22 mouse cellular contexts compared by ENCODE assay signal in the genomic region with DNA sequence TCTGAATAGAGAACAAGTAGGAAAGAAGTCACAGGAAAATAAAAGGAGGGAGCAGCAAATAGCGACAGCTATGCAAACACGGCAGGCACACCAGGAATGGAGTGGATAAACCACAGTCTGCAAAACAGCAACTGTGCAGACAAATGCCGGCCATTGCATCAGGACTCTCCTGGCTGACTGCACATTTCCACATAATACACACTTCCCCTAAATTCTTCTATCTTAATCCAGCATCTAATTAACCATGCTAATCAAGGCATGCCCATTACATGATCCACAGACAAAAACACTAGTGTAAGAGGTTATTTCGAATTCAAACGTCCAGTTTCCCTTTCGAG.
DNase-seq lines count a peak whose midpoint lies in the region; ATAC-seq and TF ChIP-seq lines count a peak whose summit lies in the region.
"Had no signal": no experiment of that assay in that cellular context is flagged by ENCODE, and none has a peak within 500 bp of the region (broad histone marks: within the 10 kb centered on the region; RNA-seq: fewer than 3 reads in every experiment).

No protein-coding gene starts in this region.

- in situ Hi-C loops in CH12.LX (cut with MboI; ENCODE audit: low pct_ligation_motif_present, low pct_unique_long_range_greater_than_20kb, low sequenced_read_pairs) = no loop called here

- no peak for TF ChIP-seq EP300 in CH12.LX (IDR thresholded peaks at IDR 0.05; ENCODE audit: low read length)

- no peak for ATAC-seq in forebrain, embryonic 15.5 days (replicated peaks)
- ATAC-seq in forebrain, embryonic 16.5 days = no peak
- no peak for ATAC-seq in heart, embryonic 16.5 days (replicated peaks; ENCODE audit: extremely low read depth, insufficient read depth, low FRiP score)
- ATAC-seq in midbrain, embryonic 12.5 days (ENCODE audit: low FRiP score, low read depth) = no peak
- ATAC-seq: intestine, postnatal 0 days had no signal

- dilution Hi-C loops in CH12.LX (cut with MboI; ENCODE audit: extremely low pct_ligation_motif_present, extremely low pct_unique_long_range_greater_than_20kb, low sequenced_read_pairs) = no loop called here

- 22% methylated on average over 6 of the region's 6 CpGs for WGBS in forebrain, embryonic 15.5 days
- 14% methylated on average over 6 of the region's 6 CpGs for WGBS in forebrain, embryonic 16.5 days
- 53% methylated on average over 6 of the region's 6 CpGs for WGBS in heart, embryonic 16.5 days
- WGBS in midbrain, embryonic 12.5 days = 61% methylated on average over 6 of the region's 6 CpGs

- H3K9ac ChIP-seq in forebrain, embryonic 15.5 days (replicated peaks) = no peak overlapping the region
- H3K9ac ChIP-seq in forebrain, embryonic 16.5 days (replicated peaks; ENCODE audit: low read depth, low read length) = no peak overlapping the region
- no peak overlapping the region for H3K9ac ChIP-seq in heart, embryonic 16.5 days (ENCODE audit: low read length)
- H3K9ac ChIP-seq in CH12.LX (ENCODE audit: insufficient read depth, low read depth) = no peak overlapping the region
- H3K9ac ChIP-seq in midbrain, embryonic 12.5 days (replicated peaks) = no peak overlapping the region
- H3K9ac ChIP-seq: embryonic facial prominence, embryonic 15.5 days; neural tube, embryonic 15.5 days had no signal

- TF ChIP-seq POLR2A in CH12.LX (IDR thresholded peaks at IDR 0.05; ENCODE audit: low read depth, low read length) = no peak

- H3K4me2 ChIP-seq in forebrain, embryonic 15.5 days (replicated peaks) = 0 out of 2 replicates have a peak overlapping the region, but pooled peaks have one; percentile 10
- no peak overlapping the region; the same call in 1 of the 2 replicates for H3K4me2 ChIP-seq in forebrain, embryonic 16.5 days (ENCODE audit: low read length)
- peak overlapping the region; percentile 37 for H3K4me2 ChIP-seq in heart, embryonic 16.5 days (ENCODE audit: low read depth, low read length)
- H3K4me2 ChIP-seq in CH12.LX (ENCODE audit: insufficient read depth, low read depth, poor library complexity, severe bottlenecking) = peak overlapping the region; percentile 41; the same call in 1 of the 2 replicates
- H3K4me2 ChIP-seq in midbrain, embryonic 12.5 days (replicated peaks) = no peak overlapping the region
- H3K4me2 ChIP-seq: embryonic facial prominence, embryonic 15.5 days; liver, embryonic 11.5 days; neural tube, embryonic 15.5 days had no signal

- H3K4me1 ChIP-seq in forebrain, embryonic 15.5 days = peaks cover 14% of the 10 kb centered on the region
- H3K4me1 ChIP-seq in forebrain, embryonic 16.5 days (replicated peaks; ENCODE audit: control insufficient read depth, insufficient read depth, low read length) = peaks cover 10% of the 10 kb centered on the region
- H3K4me1 ChIP-seq in heart, embryonic 16.5 days (ENCODE audit: control insufficient read depth, insufficient read depth, low read length) = peaks cover 9% of the 10 kb centered on the region
- H3K4me1 ChIP-seq in CH12.LX (ENCODE audit: control insufficient read depth in 1 of 2, insufficient read depth in 2 of 2) = no peaks in the 10 kb centered on the region
- peaks cover 12% of the 10 kb centered on the region; the same call in 1 of the 2 replicates for H3K4me1 ChIP-seq in midbrain, embryonic 12.5 days
- H3K4me1 ChIP-seq: embryonic facial prominence, embryonic 15.5 days; limb, embryonic 10.5 days had no signal

- H3K9me3 ChIP-seq in forebrain, embryonic 15.5 days = no peaks in the 10 kb centered on the region
- H3K9me3 ChIP-seq in forebrain, embryonic 16.5 days (ENCODE audit: control insufficient read depth, low read length) = no peaks in the 10 kb centered on the region
- no peaks in the 10 kb centered on the region; the same call in 1 of the 2 replicates for H3K9me3 ChIP-seq in heart, embryonic 16.5 days (replicated peaks; ENCODE audit: control insufficient read depth, low read length)
- H3K9me3 ChIP-seq in CH12.LX (replicated peaks; ENCODE audit: low read length) = no peaks in the 10 kb centered on the region
- no peaks in the 10 kb centered on the region for H3K9me3 ChIP-seq in midbrain, embryonic 12.5 days
- H3K9me3 ChIP-seq: embryonic facial prominence, embryonic 15.5 days; limb, embryonic 10.5 days; neural tube, embryonic 15.5 days had no signal

- H3K27ac ChIP-seq in forebrain, embryonic 15.5 days (replicated peaks) = peak overlapping the region; percentile 32
- no peak overlapping the region for H3K27ac ChIP-seq in forebrain, embryonic 16.5 days (ENCODE audit: low read length)
- H3K27ac ChIP-seq in heart, embryonic 16.5 days (ENCODE audit: low read length) = peak overlapping the region; percentile 5; the same call in 1 of the 2 replicates
- H3K27ac ChIP-seq in CH12.LX (ENCODE audit: insufficient read depth, low read depth) = no peak overlapping the region
- H3K27ac ChIP-seq in midbrain, embryonic 12.5 days (replicated peaks) = peak overlapping the region; percentile 22; the same call in 1 of the 2 replicates
- H3K27ac ChIP-seq: embryonic facial prominence, embryonic 15.5 days; gastrocnemius, adult 2 months; limb, embryonic 10.5 days; neural tube, embryonic 15.5 days had no signal

- TF ChIP-seq RAD21 in CH12.LX (IDR thresholded peaks at IDR 0.05; ENCODE audit: low read depth, low read length) = no peak

- DNase-seq in heart, adult 18-20 months = no peak
- no peak for DNase-seq in CH12.LX (ENCODE audit: extremely low read depth)
- DNase-seq in testis, postnatal 14 days (ENCODE audit: low spot score) = no peak
- no peak for DNase-seq in gastrocnemius, adult 8-10 months (ENCODE audit: low spot score in 2 of 2)
- DNase-seq: adrenal gland, adult 2 months; cerebellum, postnatal 10 days; embryo, embryonic 11 days; gastrocnemius, adult 2 months; layer of hippocampus, postnatal 36 days; lung, adult 2 months; lung, postnatal 4 days; retina, postnatal 1 day; thymus, adult 2 months had no signal

- no peaks in the 10 kb centered on the region for H3K27me3 ChIP-seq in forebrain, embryonic 15.5 days
- H3K27me3 ChIP-seq in forebrain, embryonic 16.5 days (replicated peaks; ENCODE audit: control insufficient read depth, insufficient read depth, low read length) = no peaks in the 10 kb centered on the region
- H3K27me3 ChIP-seq in heart, embryonic 16.5 days (ENCODE audit: control insufficient read depth, insufficient read depth, low read length) = no peaks in the 10 kb centered on the region
- H3K27me3 ChIP-seq in CH12.LX (replicated peaks) = no peaks in the 10 kb centered on the region
- H3K27me3 ChIP-seq in midbrain, embryonic 12.5 days = no peaks in the 10 kb centered on the region
- H3K27me3 ChIP-seq: embryonic facial prominence, embryonic 15.5 days; neural tube, embryonic 15.5 days had no signal

- TF ChIP-seq CTCF in CH12.LX (conservative IDR thresholded peaks at IDR 0.05 in 1 of 2, IDR thresholded peaks at IDR 0.05 in 1 of 2; ENCODE audit: low read depth in 2 of 2, low read length in 2 of 2) = no peak

- H3K36me3 ChIP-seq in forebrain, embryonic 15.5 days = no peaks in the 10 kb centered on the region
- H3K36me3 ChIP-seq in forebrain, embryonic 16.5 days (ENCODE audit: control insufficient read depth, insufficient read depth) = no peaks in the 10 kb centered on the region
- H3K36me3 ChIP-seq in heart, embryonic 16.5 days (ENCODE audit: control insufficient read depth, insufficient read depth) = no peaks in the 10 kb centered on the region
- no peaks in the 10 kb centered on the region for H3K36me3 ChIP-seq in CH12.LX (replicated peaks in 1 of 2; ENCODE audit: control insufficient read depth in 1 of 2, insufficient read depth in 1 of 2, low read length in 1 of 2)
- H3K36me3 ChIP-seq in midbrain, embryonic 12.5 days = no peaks in the 10 kb centered on the region
- H3K36me3 ChIP-seq: embryonic facial prominence, embryonic 15.5 days; limb, embryonic 10.5 days; neural tube, embryonic 15.5 days had no signal

- no peak overlapping the region for H3K4me3 ChIP-seq in forebrain, embryonic 15.5 days
- H3K4me3 ChIP-seq in forebrain, embryonic 16.5 days (replicated peaks; ENCODE audit: low read length) = no peak overlapping the region
- no peak overlapping the region for H3K4me3 ChIP-seq in heart, embryonic 16.5 days (ENCODE audit: low read length)
- no peak overlapping the region for H3K4me3 ChIP-seq in CH12.LX (replicated peaks in 1 of 3; ENCODE audit: low read depth in 2 of 3, low read length in 2 of 3, poor library complexity in 1 of 3)
- H3K4me3 ChIP-seq in midbrain, embryonic 12.5 days = no peak overlapping the region
- H3K4me3 ChIP-seq: embryonic facial prominence, embryonic 15.5 days; gastrocnemius, adult 2 months; limb, embryonic 10.5 days; neural tube, embryonic 15.5 days had no signal

- no peaks in the 10 kb centered on the region for H3K79me2 ChIP-seq in CH12.LX (replicated peaks; ENCODE audit: control insufficient read depth, extremely low read depth, insufficient read depth, poor library complexity, severe bottlenecking)

TF ChIP-seq in CH12.LX, 34 proteins besides CTCF, POLR2A, EP300 and RAD21:
- no peak for TF ChIP-seq NELFE (IDR thresholded peaks at IDR 0.05; ENCODE audit: low read depth, low read length)
- TF ChIP-seq MYC (IDR thresholded peaks at IDR 0.05; ENCODE audit: low read depth, low read length) = no peak
- no peak for TF ChIP-seq ZMIZ1 (IDR thresholded peaks at IDR 0.05; ENCODE audit: low read depth, low read length)
- TF ChIP-seq UBTF (IDR thresholded peaks at IDR 0.05; ENCODE audit: low read depth, low read length) = no peak
- no peak for TF ChIP-seq IRF4 (IDR thresholded peaks at IDR 0.05; ENCODE audit: low read depth, low read length)
- no peak for TF ChIP-seq ZKSCAN1 (IDR thresholded peaks at IDR 0.05; ENCODE audit: borderline replicate concordance, low read depth, low read length)
- no peak for TF ChIP-seq JUN (IDR thresholded peaks at IDR 0.05; ENCODE audit: insufficient read depth, low read depth, low read length)
- no peak for TF ChIP-seq MEF2A (IDR thresholded peaks at IDR 0.05; ENCODE audit: borderline replicate concordance, low read depth, low read length)
- no peak for TF ChIP-seq SIN3A (IDR thresholded peaks at IDR 0.05; ENCODE audit: low read length)

Comparison
In these comparisons a context has a peak if more than half of its experiments do, and no peak if none do; other contexts are left out.
1. H3K27ac ChIP-seq: peak in forebrain, embryonic 15.5 days (single experiment), heart, embryonic 16.5 days (single experiment) and midbrain, embryonic 12.5 days (single experiment); none in forebrain, embryonic 16.5 days (single experiment) and CH12.LX (single experiment).
2. H3K4me2 ChIP-seq: peak in forebrain, embryonic 15.5 days (single experiment), heart, embryonic 16.5 days (single experiment) and CH12.LX (single experiment); none in forebrain, embryonic 16.5 days (single experiment) and midbrain, embryonic 12.5 days (single experiment).